Comparison of ENCODE assay signal across 8 mouse cellular contexts in genomic region chr11:17257443-17257842, GRCm38 (mm10). TPM values are rescaled to one million over a fixed set of nuclear protein-coding genes. Genes with fewer than 3 reads are reported as not detected.
A peak's percentile ranks its signal among the peaks of the same experiment; 100 is the strongest.
DNase-seq lines count a peak whose midpoint lies in the region; ATAC-seq and TF ChIP-seq lines count a peak whose summit lies in the region.

Gene C1d (plus strand): TSS chr11:17257579.

- H3K27ac ChIP-seq in bone marrow, adult 2 months (ENCODE audit: control insufficient read depth, insufficient read depth, low read depth, low read length, poor library complexity): peak within 1 kb of the TSS; percentile 74
- peak within 1 kb of the TSS; percentile 88 for H3K27ac ChIP-seq in embryonic facial prominence, embryonic 15.5 days (replicated peaks)
- peak within 1 kb of the TSS; percentile 82 for H3K27ac ChIP-seq in kidney, embryonic 14.5 days (ENCODE audit: low read depth, low read length)
- peak within 1 kb of the TSS; percentile 93 for H3K27ac ChIP-seq in limb, embryonic 15.5 days

- peak; percentile 95 for DNase-seq in 416B (ENCODE audit: low read depth)
- DNase-seq in heart, adult 9 months (ENCODE audit: low spot score in 2 of 2): peak; percentile 91 to 92
- DNase-seq in monocyte, adult 2 months (ENCODE audit: low read depth in 1 of 2, low spot score in 2 of 2): peak; percentile 67 to 86
- peak; percentile 91 to 93 for DNase-seq in spleen, postnatal 36 days (ENCODE audit: low spot score in 2 of 2)

- H3K4me3 ChIP-seq in bone marrow, adult 2 months (replicated peaks; ENCODE audit: control insufficient read depth, low read depth, low read length): peak within 1 kb of the TSS; percentile 79
- peak within 1 kb of the TSS; percentile 89 for H3K4me3 ChIP-seq in embryonic facial prominence, embryonic 15.5 days (replicated peaks)
- peak within 1 kb of the TSS; percentile 77 for H3K4me3 ChIP-seq in kidney, embryonic 14.5 days (ENCODE audit: low read length)
- H3K4me3 ChIP-seq in limb, embryonic 15.5 days: peak within 1 kb of the TSS; percentile 86

- H3K27me3 ChIP-seq in embryonic facial prominence, embryonic 15.5 days: no peaks in the 10 kb centered on the region
- H3K27me3 ChIP-seq in kidney, embryonic 14.5 days (ENCODE audit: control insufficient read depth, insufficient read depth, low read length): no peaks in the 10 kb centered on the region
- no peaks in the 10 kb centered on the region for H3K27me3 ChIP-seq in limb, embryonic 15.5 days

- H3K4me2 ChIP-seq in embryonic facial prominence, embryonic 15.5 days (replicated peaks): peak within 1 kb of the TSS; percentile 58
- H3K4me2 ChIP-seq in kidney, embryonic 14.5 days (replicated peaks; ENCODE audit: low read depth, low read length): peak within 1 kb of the TSS; percentile 54
- peak within 1 kb of the TSS; percentile 52 for H3K4me2 ChIP-seq in limb, embryonic 15.5 days

- H3K4me1 ChIP-seq in bone marrow, adult 2 months (ENCODE audit: control insufficient read depth, insufficient read depth, low read length): no peaks in the 10 kb centered on the region
- peaks cover 10% of the 10 kb centered on the region for H3K4me1 ChIP-seq in embryonic facial prominence, embryonic 15.5 days
- H3K4me1 ChIP-seq in kidney, embryonic 14.5 days (ENCODE audit: control insufficient read depth, insufficient read depth, low read length): peaks cover 7% of the 10 kb centered on the region; the same call in 1 of the 2 replicates
- H3K4me1 ChIP-seq in limb, embryonic 15.5 days: peaks cover 8% of the 10 kb centered on the region

- H3K36me3 ChIP-seq in embryonic facial prominence, embryonic 15.5 days: no peaks in the 10 kb centered on the region
- H3K36me3 ChIP-seq in kidney, embryonic 14.5 days (ENCODE audit: control insufficient read depth, insufficient read depth, low read length): no peaks in the 10 kb centered on the region
- H3K36me3 ChIP-seq in limb, embryonic 15.5 days: no peaks in the 10 kb centered on the region

- TF ChIP-seq CTCF in bone marrow, adult 2 months (IDR thresholded peaks at IDR 0.05; ENCODE audit: control insufficient read depth, insufficient read depth, low read length): no peak

- peak within 1 kb of the TSS; percentile 91 for H3K9ac ChIP-seq in embryonic facial prominence, embryonic 15.5 days
- H3K9ac ChIP-seq in kidney, embryonic 14.5 days (ENCODE audit: low read depth, low read length): peak within 1 kb of the TSS; percentile 91
- H3K9ac ChIP-seq in limb, embryonic 15.5 days: peak within 1 kb of the TSS; percentile 93

- peak; percentile 93 for ATAC-seq in embryonic facial prominence, embryonic 15.5 days (ENCODE audit: insufficient number of reproducible peaks, low FRiP score, low TSS enrichment, low read depth)
- peak; percentile 94 for ATAC-seq in kidney, embryonic 14.5 days (ENCODE audit: low FRiP score, low TSS enrichment)
- peak; percentile 83 for ATAC-seq in limb, embryonic 15.5 days (ENCODE audit: insufficient number of reproducible peaks, low FRiP score, low TSS enrichment, low read depth)

- under 1% methylated on average over 33 of the region's 33 CpGs for WGBS in bone marrow, adult 2 months
- WGBS in embryonic facial prominence, embryonic 15.5 days: under 1% methylated on average over 33 of the region's 33 CpGs
- WGBS in kidney, embryonic 14.5 days: under 1% methylated on average over 33 of the region's 33 CpGs
- under 1% methylated on average over 33 of the region's 33 CpGs for WGBS in limb, embryonic 15.5 days

- peak; percentile 78; the same call in 1 of the 2 replicates for TF ChIP-seq POLR2A in bone marrow, adult 2 months (IDR thresholded peaks at IDR 0.05; ENCODE audit: borderline replicate concordance, control insufficient read depth, low read depth, low read length)

- H3K9me3 ChIP-seq in embryonic facial prominence, embryonic 15.5 days (replicated peaks): no peaks in the 10 kb centered on the region
- H3K9me3 ChIP-seq in kidney, embryonic 14.5 days (ENCODE audit: control insufficient read depth, low read length): no peaks in the 10 kb centered on the region
- no peaks in the 10 kb centered on the region for H3K9me3 ChIP-seq in limb, embryonic 15.5 days

RNA-seq across cellular contexts. Expression of gene C1d, which starts in this region (rescaled TPM):
- 40.3 and 51.1 TPM in 2 replicates for polyA plus RNA-seq in bone marrow, adult 2 months (2011; ENCODE audit: insufficient read depth, insufficient read length, low replicate concordance, missing spikeins)
- polyA plus RNA-seq in embryonic facial prominence, embryonic 15.5 days (2015; fragmentation: Nextera tagmentation; extraction: Ambion mirVana): 90.1 and 92.2 TPM in 2 replicates
- 102 and 146 TPM in 2 replicates for polyA plus RNA-seq in kidney, embryonic 14.5 days (2014; fragmentation: Nextera tagmentation; extraction: Ambion mirVana)
- 90.7 and 93.3 TPM in 2 replicates for polyA plus RNA-seq in limb, embryonic 15.5 days (2015; fragmentation: Nextera tagmentation; extraction: Ambion mirVana)

Comparison
In these comparisons a context has a peak if more than half of its experiments do, and no peak if none do; other contexts are left out.
1. Peak in every context shown above with its lines: DNase-seq, ATAC-seq, H3K4me3 ChIP-seq and H3K27ac ChIP-seq.